Comparison of ENCODE assay signal across 15 mouse cellular contexts in the genomic region with DNA sequence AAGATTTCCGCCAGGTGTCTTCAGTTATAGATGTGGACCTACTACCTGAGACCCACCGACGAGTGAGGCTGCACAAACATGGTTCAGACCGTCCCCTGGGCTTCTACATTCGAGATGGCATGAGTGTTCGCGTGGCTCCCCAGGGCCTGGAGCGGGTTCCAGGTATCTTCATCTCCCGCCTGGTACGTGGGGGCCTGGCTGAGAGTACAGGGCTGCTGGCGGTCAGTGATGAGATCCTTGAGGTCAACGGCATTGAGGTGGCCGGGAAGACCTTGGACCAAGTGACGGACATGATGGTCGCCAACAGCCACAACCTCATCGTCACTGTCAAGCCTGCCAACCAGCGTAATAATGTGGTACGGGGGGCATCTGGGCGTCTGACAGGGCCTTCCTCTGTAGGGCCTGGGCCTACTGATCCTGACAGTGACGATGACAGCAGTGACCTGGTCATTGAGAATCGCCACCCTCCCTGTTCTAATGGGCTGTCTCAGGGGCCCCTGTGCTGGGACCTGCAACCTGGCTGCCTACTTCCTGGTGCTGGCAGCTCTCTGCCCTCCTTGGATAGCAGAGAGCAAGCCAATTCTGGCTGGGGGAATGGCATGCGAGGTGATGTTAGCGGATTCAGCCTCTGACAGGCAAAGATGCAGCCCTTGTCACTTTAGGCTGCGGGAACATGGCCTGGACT. TPM values are rescaled to one million over a fixed set of nuclear protein-coding genes. Genes with fewer than 3 reads are reported as not detected.
DNase-seq lines count a peak whose midpoint lies in the region; ATAC-seq and TF ChIP-seq lines count a peak whose summit lies in the region.
"Had no signal": no experiment of that assay in that cellular context is flagged by ENCODE, and none has a peak within 500 bp of the region (broad histone marks: within the 10 kb centered on the region; RNA-seq: fewer than 3 reads in every experiment).

No protein-coding gene starts in this region.

- H3K27ac ChIP-seq in hindbrain, embryonic 10.5 days, result no peak overlapping the region
- H3K27ac ChIP-seq in hindbrain, postnatal 0 days, result no peak overlapping the region
- no peak overlapping the region for H3K27ac ChIP-seq in thymus, adult 2 months (ENCODE audit: control insufficient read depth, insufficient read depth, low read length)
- H3K27ac ChIP-seq in hindbrain, embryonic 16.5 days (ENCODE audit: low read depth, low read length), result no peak overlapping the region
- H3K27ac ChIP-seq: liver, embryonic 14.5 days; macrophage; stomach, postnatal 0 days had no signal

- no peaks in the 10 kb centered on the region for H3K9me3 ChIP-seq in hindbrain, embryonic 10.5 days
- no peaks in the 10 kb centered on the region for H3K9me3 ChIP-seq in hindbrain, postnatal 0 days (ENCODE audit: low read length)
- no peaks in the 10 kb centered on the region for H3K9me3 ChIP-seq in hindbrain, embryonic 16.5 days (ENCODE audit: control insufficient read depth, low read length)

- TF ChIP-seq CTCF in hindbrain, postnatal 0 days (IDR thresholded peaks at IDR 0.05; ENCODE audit: low read depth), result no peak
- TF ChIP-seq CTCF in thymus, adult 2 months (IDR thresholded peaks at IDR 0.05; ENCODE audit: borderline replicate concordance, control insufficient read depth, extremely low read depth, insufficient read depth, low read length, poor library complexity), result no peak

- H3K9ac ChIP-seq in hindbrain, postnatal 0 days (replicated peaks; ENCODE audit: low read length), result no peak overlapping the region
- no peak overlapping the region for H3K9ac ChIP-seq in hindbrain, embryonic 16.5 days (ENCODE audit: low read depth, low read length)
- H3K9ac ChIP-seq: liver, embryonic 14.5 days had no signal

- peaks cover 47% of the 10 kb centered on the region for H3K4me1 ChIP-seq in hindbrain, embryonic 10.5 days (replicated peaks)
- peaks cover 19% of the 10 kb centered on the region for H3K4me1 ChIP-seq in hindbrain, postnatal 0 days (ENCODE audit: insufficient read depth, low read length)
- peaks cover 29% of the 10 kb centered on the region for H3K4me1 ChIP-seq in thymus, adult 2 months (replicated peaks; ENCODE audit: control insufficient read depth, insufficient read depth, low read length)
- H3K4me1 ChIP-seq in hindbrain, embryonic 16.5 days (ENCODE audit: control insufficient read depth, insufficient read depth, low read depth, low read length), result peaks cover 35% of the 10 kb centered on the region

- H3K36me3 ChIP-seq in hindbrain, embryonic 10.5 days, result peaks cover 51% of the 10 kb centered on the region
- peaks cover 14% of the 10 kb centered on the region; the same call in 1 of the 2 replicates for H3K36me3 ChIP-seq in hindbrain, postnatal 0 days (ENCODE audit: insufficient read depth, low read length)
- peaks cover 4% of the 10 kb centered on the region; the same call in 1 of the 2 replicates for H3K36me3 ChIP-seq in thymus, adult 2 months (ENCODE audit: control insufficient read depth, insufficient read depth, low read length)
- peaks cover 20% of the 10 kb centered on the region for H3K36me3 ChIP-seq in hindbrain, embryonic 16.5 days (ENCODE audit: control insufficient read depth, insufficient read depth, low read length)

- intact Hi-C loops in left cerebral cortex, postnatal 14 days (cut with DNase I), result no loop called here

- TF ChIP-seq POLR2A in thymus, adult 2 months (IDR thresholded peaks at IDR 0.05; ENCODE audit: control insufficient read depth, extremely low read depth, insufficient read depth, low read length, poor library complexity), result no peak

- no peak overlapping the region for H3K4me2 ChIP-seq in hindbrain, postnatal 0 days (ENCODE audit: low read depth, low read length)
- H3K4me2 ChIP-seq in hindbrain, embryonic 16.5 days (ENCODE audit: low read length), result peak overlapping the region; percentile 98; the same call in 1 of the 2 replicates

- DNase-seq in hindbrain, embryonic 10.5 days (ENCODE audit: low spot score), result no peak
- no peak for DNase-seq in hindbrain, postnatal 0 days (ENCODE audit: low spot score)
- DNase-seq in thymus, postnatal 4 days, result peak; percentile 22
- DNase-seq in thymus, adult 2 months, result no peak
- DNase-seq in left cerebral cortex, postnatal 14 days (ENCODE audit: low spot score in 2 of 2), result no peak
- DNase-seq in urinary bladder, adult 2 months (ENCODE audit: low spot score), result no peak
- DNase-seq: adrenal gland, adult 8-10 months; heart, postnatal 36 days had no signal

- ATAC-seq in hindbrain, postnatal 0 days, result no peak
- no peak for ATAC-seq in hindbrain, embryonic 16.5 days

- 93% methylated on average over 24 of the region's 24 CpGs for WGBS in hindbrain, embryonic 10.5 days
- 94% methylated on average over 24 of the region's 24 CpGs for WGBS in hindbrain, postnatal 0 days
- 96% methylated on average over 24 of the region's 24 CpGs for WGBS in thymus, adult 2 months
- 94% methylated on average over 24 of the region's 24 CpGs for WGBS in hindbrain, embryonic 16.5 days

- H3K4me3 ChIP-seq in hindbrain, embryonic 10.5 days, result peak overlapping the region; percentile 68; the same call in 1 of the 2 replicates
- no peak overlapping the region for H3K4me3 ChIP-seq in hindbrain, postnatal 0 days (ENCODE audit: low read length)
- H3K4me3 ChIP-seq in thymus, adult 2 months (ENCODE audit: control insufficient read depth, insufficient read depth, low read length), result no peak overlapping the region
- no peak overlapping the region for H3K4me3 ChIP-seq in hindbrain, embryonic 16.5 days (ENCODE audit: low read length)

- no peaks in the 10 kb centered on the region for H3K27me3 ChIP-seq in hindbrain, embryonic 10.5 days (ENCODE audit: insufficient read depth, poor library complexity, severe bottlenecking)
- H3K27me3 ChIP-seq in hindbrain, postnatal 0 days (ENCODE audit: insufficient read depth, low read length), result no peaks in the 10 kb centered on the region
- no peaks in the 10 kb centered on the region for H3K27me3 ChIP-seq in thymus, adult 2 months (ENCODE audit: control insufficient read depth, insufficient read depth, low read length)
- no peaks in the 10 kb centered on the region for H3K27me3 ChIP-seq in hindbrain, embryonic 16.5 days (replicated peaks; ENCODE audit: control insufficient read depth, insufficient read depth, low read length)

RNA-seq across cellular contexts. Expression of gene Pard6a, which starts 1.9 kb away (rescaled TPM):
- polyA plus RNA-seq in hindbrain, embryonic 10.5 days (2016; fragmentation: Nextera tagmentation; extraction: Ambion mirVana), result 23.3 and 32.2 TPM in 2 replicates
- 67.6 and 84.6 TPM in 2 replicates for total RNA-seq in hindbrain, postnatal 0 days (2014; rRNA removed)
- 74.4 and 75.5 TPM in 2 replicates for polyA plus RNA-seq in hindbrain, postnatal 0 days (2015; fragmentation: Nextera tagmentation; extraction: Ambion mirVana)
- polyA plus RNA-seq in thymus, adult 2 months (2012; rRNA removed), result 29.7 and 30.7 TPM in 2 replicates
- 62.5 and 63.8 TPM in 2 replicates for polyA plus RNA-seq in hindbrain, embryonic 16.5 days (2015; fragmentation: Nextera tagmentation; extraction: Ambion mirVana)
- 10 to 100 TPM; 45.6 to 49.5 TPM for total RNA-seq in left cerebral cortex, postnatal 14 days (2021)
- 11.2 and 15.4 TPM in 2 replicates for polyA plus RNA-seq in urinary bladder, adult 2 months (2012; rRNA removed)

RNA-seq across cellular contexts. Expression of gene Acd, which starts 2.0 kb away (rescaled TPM):
- polyA plus RNA-seq in hindbrain, embryonic 10.5 days (2016; fragmentation: Nextera tagmentation; extraction: Ambion mirVana), result 81.3 and 92.6 TPM in 2 replicates
- total RNA-seq in hindbrain, postnatal 0 days (2014; rRNA removed), result 25.8 and 39.3 TPM in 2 replicates
- polyA plus RNA-seq in hindbrain, postnatal 0 days (2015; fragmentation: Nextera tagmentation; extraction: Ambion mirVana), result 82.1 and 88.2 TPM in 2 replicates
- 118 and 122 TPM in 2 replicates for polyA plus RNA-seq in thymus, adult 2 months (2012; rRNA removed)
- polyA plus RNA-seq in hindbrain, embryonic 16.5 days (2015; fragmentation: Nextera tagmentation; extraction: Ambion mirVana), result 91.7 and 96.4 TPM in 2 replicates
- 10 to 100 TPM; 46.1 to 47.9 TPM for total RNA-seq in left cerebral cortex, postnatal 14 days (2021)
- polyA plus RNA-seq in urinary bladder, adult 2 months (2012; rRNA removed), result 18.2 and 18.8 TPM in 2 replicates

RNA-seq across cellular contexts. Expression of gene 4933405L10Rik, which starts 4.6 kb away (rescaled TPM):
- polyA plus RNA-seq in hindbrain, embryonic 10.5 days (2016; fragmentation: Nextera tagmentation; extraction: Ambion mirVana), result 0.14 TPM in 1 of 2 replicates, not detected in the other
- not detected in 2 replicates for total RNA-seq in hindbrain, postnatal 0 days (2014; rRNA removed)
- 0.38 and 0.42 TPM in 2 replicates for polyA plus RNA-seq in hindbrain, postnatal 0 days (2015; fragmentation: Nextera tagmentation; extraction: Ambion mirVana)
- polyA plus RNA-seq in thymus, adult 2 months (2012; rRNA removed), result not detected in 2 replicates
- polyA plus RNA-seq in hindbrain, embryonic 16.5 days (2015; fragmentation: Nextera tagmentation; extraction: Ambion mirVana), result 0.15 and 0.24 TPM in 2 replicates
- under 1 TPM in 1 of 2 experiments, not detected in 1; 0.78 TPM for total RNA-seq in left cerebral cortex, postnatal 14 days (2021)
- not detected in 2 replicates for polyA plus RNA-seq in urinary bladder, adult 2 months (2012; rRNA removed)
- total RNA-seq: adrenal gland, adult 8-10 months; common myeloid progenitor, adult 5-6 weeks; heart, postnatal 36 days had no signal
- polyA plus RNA-seq: gonadal fat pad, adult 2 months; liver, embryonic 14.5 days; macrophage; small intestine, adult 2 months had no signal

RNA-seq across cellular contexts. Expression of gene Enkd1, which starts 5.1 kb away (rescaled TPM):
- polyA plus RNA-seq in hindbrain, embryonic 10.5 days (2016; fragmentation: Nextera tagmentation; extraction: Ambion mirVana), result 40.7 and 44.6 TPM in 2 replicates
- total RNA-seq in hindbrain, postnatal 0 days (2014; rRNA removed), result 11.7 and 12.1 TPM in 2 replicates
- polyA plus RNA-seq in hindbrain, postnatal 0 days (2015; fragmentation: Nextera tagmentation; extraction: Ambion mirVana), result 17.3 and 18.5 TPM in 2 replicates
- 46.7 and 53.9 TPM in 2 replicates for polyA plus RNA-seq in thymus, adult 2 months (2012; rRNA removed)
- 17.7 and 17.9 TPM in 2 replicates for polyA plus RNA-seq in hindbrain, embryonic 16.5 days (2015; fragmentation: Nextera tagmentation; extraction: Ambion mirVana)
- total RNA-seq in left cerebral cortex, postnatal 14 days (2021), result 10 to 100 TPM in 1 of 2 experiments, 1 to 10 TPM in 1; 10.0 to 12.3 TPM
- polyA plus RNA-seq in urinary bladder, adult 2 months (2012; rRNA removed), result 9.6 and 11.5 TPM in 2 replicates

RNA-seq across cellular contexts. Expression of gene Carmil2, which starts 16.8 kb away (rescaled TPM):
- 2.1 and 4.9 TPM in 2 replicates for polyA plus RNA-seq in hindbrain, embryonic 10.5 days (2016; fragmentation: Nextera tagmentation; extraction: Ambion mirVana)
- 1.8 and 6.0 TPM in 2 replicates for total RNA-seq in hindbrain, postnatal 0 days (2014; rRNA removed)
- polyA plus RNA-seq in hindbrain, postnatal 0 days (2015; fragmentation: Nextera tagmentation; extraction: Ambion mirVana), result 29.1 and 30.5 TPM in 2 replicates
- polyA plus RNA-seq in thymus, adult 2 months (2012; rRNA removed), result 408 and 419 TPM in 2 replicates
- polyA plus RNA-seq in hindbrain, embryonic 16.5 days (2015; fragmentation: Nextera tagmentation; extraction: Ambion mirVana), result 22.0 and 22.1 TPM in 2 replicates
- total RNA-seq in left cerebral cortex, postnatal 14 days (2021), result 10 to 100 TPM; 55.4 to 56.2 TPM
- 0.53 and 0.61 TPM in 2 replicates for polyA plus RNA-seq in urinary bladder, adult 2 months (2012; rRNA removed)
- polyA plus RNA-seq: macrophage had no signal
